Mouse (Mus musculus): ENCODE data around the gene Zfp472. TPM values are rescaled to one million over a fixed set of nuclear protein-coding genes. Genes with fewer than 3 reads are reported as not detected.

Gene Zfp472
- polyA plus RNA-seq, 1 experiment: 4.6 TPM

Other genes starting within 250 kb of the Zfp472 start
- 31.3 and 34.6 TPM in 2 replicates for gene Zfp871, start 177.5 kb upstream of the Zfp472 start, polyA plus RNA-seq (2012; rRNA removed)
- gene Zfp811, start 155.9 kb upstream of the Zfp472 start, polyA plus RNA-seq (2012; rRNA removed): 21.9 and 40.7 TPM in 2 replicates
- 18.4 and 19.9 TPM in 2 replicates for gene Zfp799, start 135.6 kb upstream of the Zfp472 start, polyA plus RNA-seq (2012; rRNA removed)
- gene Zfp870, start 74.2 kb upstream of the Zfp472 start, polyA plus RNA-seq (2012; rRNA removed): 4.6 and 5.2 TPM in 2 replicates
- gene Cyp4f14, start 48.5 kb upstream of the Zfp472 start, polyA plus RNA-seq (2012; rRNA removed): 0.04 and 0.15 TPM in 2 replicates
- gene Cyp4f13, start 18.4 kb upstream of the Zfp472 start, polyA plus RNA-seq (2012; rRNA removed): 12.3 and 13.0 TPM in 2 replicates
- gene Zfp952, start 27.3 kb downstream of the Zfp472 start, polyA plus RNA-seq (2012; rRNA removed): 12.6 and 14.6 TPM in 2 replicates
- gene Zfp763, start 67.6 kb downstream of the Zfp472 start, polyA plus RNA-seq (2012; rRNA removed): 11.5 and 16.0 TPM in 2 replicates
- not detected in 2 replicates for gene 4921501E09Rik, start 102.2 kb downstream of the Zfp472 start, polyA plus RNA-seq (2012; rRNA removed)
- gene Zfp563, start 123.5 kb downstream of the Zfp472 start, polyA plus RNA-seq (2012; rRNA removed): 12.0 and 15.9 TPM in 2 replicates
- gene Morc2b, start 173.9 kb downstream of the Zfp472 start, polyA plus RNA-seq (2012; rRNA removed): 0.21 and 0.40 TPM in 2 replicates
- gene Olfr55, start 202.6 kb downstream of the Zfp472 start, polyA plus RNA-seq (2012; rRNA removed): not detected in 2 replicates
- not detected in 2 replicates for gene Olfr239, start 225.5 kb downstream of the Zfp472 start, polyA plus RNA-seq (2012; rRNA removed)

All from brain, embryonic 14.5 days (tissue).